Mouse (Mus musculus): ENCODE results near the gene Zer1.

DNA sequence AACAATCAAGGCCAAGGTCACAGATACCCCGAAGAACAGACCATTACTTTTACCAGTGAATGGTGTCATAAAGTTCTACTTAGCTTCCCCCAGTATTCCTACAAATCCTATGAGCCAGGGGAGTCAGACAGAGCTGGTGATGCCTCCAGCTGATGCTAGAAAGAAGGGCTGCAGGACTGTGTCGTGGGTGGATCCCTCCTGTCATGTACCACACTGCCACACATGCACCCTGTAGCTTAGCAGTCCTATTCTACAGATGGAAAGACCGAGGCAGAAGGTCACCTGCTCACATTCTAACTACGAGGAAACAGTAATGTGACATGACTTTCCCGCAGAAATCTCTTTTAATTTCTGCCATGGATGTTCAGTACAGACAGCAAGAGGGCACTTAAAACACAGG lies 1.6 kb downstream of the Zer1 start:
- TF ChIP-seq MAX (IDR thresholded peaks at IDR 0.05) (no peak), CTCF (IDR thresholded peaks at IDR 0.05; ENCODE audit: control insufficient read depth, insufficient read depth, insufficient read length) (no peak)

Data from C2C12 (cell line).